Mouse (Mus musculus): Measurements from ENCODE around the gene Gm11127. TPM values are rescaled to one million over a fixed set of nuclear protein-coding genes. Genes with fewer than 3 reads are reported as not detected.

Gene Gm11127
- polyA plus RNA-seq, 1 experiment from 2014 or later: not detected

- ATAC-seq (ENCODE audit: insufficient number of reproducible peaks, insufficient read depth, low FRiP score, low read depth): no peak
Measured at GRCm38 (mm10) chr17:36023710-36024654, 34.2 kb downstream of the Gm11127 start.

GRCm38 (mm10) chr17:36022922-36023321 is 35.2 kb downstream of the Gm11127 start:
- Histone ChIP-seq H3K36me3 (ENCODE audit: control insufficient read depth, insufficient read depth, low read length) (no peaks in the 10 kb centered on the region), H3K9ac (ENCODE audit: low read length) (no peak overlapping the region), H3K9me3 (ENCODE audit: control insufficient read depth, low read length) (no peaks in the 10 kb centered on the region; the same call in 1 of the 2 replicates), H3K4me3 (ENCODE audit: control insufficient read depth in 1 of 2, insufficient read depth in 1 of 2, low read depth in 1 of 2, low read length in 2 of 2) (no peak overlapping the region), H3K4me1 (ENCODE audit: control insufficient read depth in 2 of 2, insufficient read depth in 2 of 2, low read length in 2 of 2) (peaks cover 0 to 6% of the 10 kb centered on the region in 2 experiments; a peak in 2 of 4 replicates), H3K27me3 (ENCODE audit: control insufficient read depth, insufficient read depth, low read length) (no peaks in the 10 kb centered on the region), H3K27ac (replicated peaks in 1 of 2; ENCODE audit: control insufficient read depth in 1 of 2, insufficient read depth in 1 of 2, low read depth in 2 of 2, low read length in 2 of 2) (no peak overlapping the region), H3K4me2 (ENCODE audit: low read length) (no peak overlapping the region)
- 92% methylated on average over 6 of the region's 6 CpGs for WGBS
- no peak for ATAC-seq (ENCODE audit: insufficient number of reproducible peaks, insufficient read depth, low FRiP score, low read depth)

More at GRCm38 (mm10) chr17:36023710-36024654, 34.2 kb downstream of the Gm11127 start:
- Histone ChIP-seq H3K36me3 (ENCODE audit: control insufficient read depth, insufficient read depth, low read length) (no peaks in the 10 kb centered on the region), H3K9ac (ENCODE audit: low read length) (no peak overlapping the region), H3K4me2 (ENCODE audit: low read length) (no peak overlapping the region), H3K4me3 (ENCODE audit: control insufficient read depth in 1 of 2, insufficient read depth in 1 of 2, low read depth in 1 of 2, low read length in 2 of 2) (no peak overlapping the region), H3K27me3 (ENCODE audit: control insufficient read depth, insufficient read depth, low read length) (no peaks in the 10 kb centered on the region), H3K27ac (replicated peaks in 1 of 2; ENCODE audit: control insufficient read depth in 1 of 2, insufficient read depth in 1 of 2, low read depth in 2 of 2, low read length in 2 of 2) (no peak overlapping the region), H3K9me3 (ENCODE audit: control insufficient read depth, low read length) (no peaks in the 10 kb centered on the region; the same call in 1 of the 2 replicates), H3K4me1 (ENCODE audit: control insufficient read depth in 2 of 2, insufficient read depth in 2 of 2, low read length in 2 of 2) (peaks cover 0 to 6% of the 10 kb centered on the region in 2 experiments; a peak in 2 of 4 replicates)
- WGBS: 59% methylated on average over 9 of the region's 9 CpGs

- Histone ChIP-seq H3K9ac (ENCODE audit: low read length) (no peak overlapping the region), H3K4me3 (ENCODE audit: control insufficient read depth in 1 of 2, insufficient read depth in 1 of 2, low read depth in 1 of 2, low read length in 2 of 2) (no peak overlapping the region), H3K9me3 (ENCODE audit: control insufficient read depth, low read length) (no peaks in the 10 kb centered on the region; the same call in 1 of the 2 replicates), H3K27me3 (ENCODE audit: control insufficient read depth, insufficient read depth, low read length) (no peaks in the 10 kb centered on the region), H3K27ac (replicated peaks in 1 of 2; ENCODE audit: control insufficient read depth in 1 of 2, insufficient read depth in 1 of 2, low read depth in 2 of 2, low read length in 2 of 2) (no peak overlapping the region), H3K4me1 (ENCODE audit: control insufficient read depth in 2 of 2, insufficient read depth in 2 of 2, low read length in 2 of 2) (peaks cover 0 to 6% of the 10 kb centered on the region in 2 experiments; a peak in 2 of 4 replicates), H3K4me2 (ENCODE audit: low read length) (no peak overlapping the region), H3K36me3 (ENCODE audit: control insufficient read depth, insufficient read depth, low read length) (no peaks in the 10 kb centered on the region)
- WGBS: 90% methylated on average over 9 of the region's 9 CpGs
- ATAC-seq (ENCODE audit: insufficient number of reproducible peaks, insufficient read depth, low FRiP score, low read depth): no peak
Measured at GRCm38 (mm10) chr17:36022098-36022497, 36.1 kb downstream of the Gm11127 start.

DNA sequence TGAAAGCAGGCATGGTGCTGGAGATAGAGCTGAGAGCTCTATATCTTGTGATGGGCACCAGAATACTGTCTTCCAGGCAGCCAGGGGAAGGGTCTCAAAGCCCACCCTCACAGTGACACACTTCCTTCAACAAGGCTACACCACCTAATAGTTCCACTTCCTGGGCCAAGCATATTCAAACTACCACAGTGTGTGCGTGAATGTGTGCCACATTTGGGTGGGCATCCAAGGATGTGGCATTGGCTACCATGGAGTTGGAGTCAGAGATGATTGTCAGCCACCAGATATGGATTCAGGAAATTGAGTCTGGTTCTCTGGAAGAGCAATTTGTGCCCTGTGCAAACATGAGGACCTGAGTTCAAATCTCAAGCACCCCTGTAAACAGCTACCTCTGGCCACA is 36.9 kb downstream of the Gm11127 start:
- Histone ChIP-seq H3K27ac (replicated peaks in 1 of 2; ENCODE audit: control insufficient read depth in 1 of 2, insufficient read depth in 1 of 2, low read depth in 2 of 2, low read length in 2 of 2) (peak overlapping the region in 1 of 2 experiments; percentile 33; a peak in 1 of 4 replicates), H3K27me3 (ENCODE audit: control insufficient read depth, insufficient read depth, low read length) (no peaks in the 10 kb centered on the region), H3K36me3 (ENCODE audit: control insufficient read depth, insufficient read depth, low read length) (no peaks in the 10 kb centered on the region), H3K4me2 (ENCODE audit: low read length) (peak overlapping the region; percentile 29), H3K9ac (ENCODE audit: low read length) (no peak overlapping the region), H3K4me3 (ENCODE audit: control insufficient read depth in 1 of 2, insufficient read depth in 1 of 2, low read depth in 1 of 2, low read length in 2 of 2) (no peak overlapping the region), H3K4me1 (ENCODE audit: control insufficient read depth in 2 of 2, insufficient read depth in 2 of 2, low read length in 2 of 2) (peaks cover 0 to 6% of the 10 kb centered on the region in 2 experiments; a peak in 2 of 4 replicates), H3K9me3 (ENCODE audit: control insufficient read depth, low read length) (no peaks in the 10 kb centered on the region; the same call in 1 of the 2 replicates)
- no peak for ATAC-seq (ENCODE audit: insufficient number of reproducible peaks, insufficient read depth, low FRiP score, low read depth)
- 84% methylated on average over 1 of the region's 1 CpGs for WGBS

GRCm38 (mm10) chr17:36020191-36021073 is 37.7 kb downstream of the Gm11127 start, which contains the start of gene H2-T24:
Gene H2-T24, minus strand, starts transcription at chr17:36020560.
- WGBS: 26% methylated on average over 15 of the region's 15 CpGs
- no peak within 1 kb of the TSS for H3K9ac ChIP-seq (ENCODE audit: low read length)
- H3K4me1 ChIP-seq (ENCODE audit: control insufficient read depth in 2 of 2, insufficient read depth in 2 of 2, low read length in 2 of 2): peaks cover 0 to 6% of the 10 kb centered on the region in 2 experiments; a peak in 2 of 4 replicates
- H3K27ac ChIP-seq (replicated peaks in 1 of 2; ENCODE audit: control insufficient read depth in 1 of 2, insufficient read depth in 1 of 2, low read depth in 2 of 2, low read length in 2 of 2): peak within 1 kb of the TSS; percentile 33 to 39; a peak in 3 of 4 replicates
- H3K36me3 ChIP-seq (ENCODE audit: control insufficient read depth, insufficient read depth, low read length): no peaks in the 10 kb centered on the region
- no peak for ATAC-seq (ENCODE audit: insufficient number of reproducible peaks, insufficient read depth, low FRiP score, low read depth)
- H3K27me3 ChIP-seq (ENCODE audit: control insufficient read depth, insufficient read depth, low read length): no peaks in the 10 kb centered on the region
- peak within 1 kb of the TSS; percentile 29 for H3K4me2 ChIP-seq (ENCODE audit: low read length)
- no peaks in the 10 kb centered on the region; the same call in 1 of the 2 replicates for H3K9me3 ChIP-seq (ENCODE audit: control insufficient read depth, low read length)
- peak within 1 kb of the TSS; percentile 8 to 16; a peak in 2 of 4 replicates for H3K4me3 ChIP-seq (ENCODE audit: control insufficient read depth in 1 of 2, insufficient read depth in 1 of 2, low read depth in 1 of 2, low read length in 2 of 2)

DNA sequence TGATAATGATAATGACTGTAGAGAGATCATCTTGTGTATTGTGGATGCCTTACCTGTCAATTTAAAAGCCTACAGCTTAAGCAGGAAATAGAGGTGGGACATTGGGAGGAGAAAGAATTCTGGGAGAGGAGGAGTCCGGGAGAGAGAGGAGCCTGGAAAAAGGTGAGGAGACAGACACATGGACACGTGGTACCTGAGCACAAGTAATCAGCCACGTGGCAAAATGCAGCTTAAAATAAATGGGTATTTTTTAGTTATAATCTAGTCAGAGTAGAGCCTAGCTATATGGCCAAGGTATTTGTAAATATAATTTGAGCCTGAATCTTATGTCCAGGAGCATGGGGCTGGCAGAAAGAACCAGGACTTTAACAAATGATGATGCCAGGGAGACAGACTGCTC is 38.7 kb downstream of the Gm11127 start:
- peak overlapping the region; percentile 29; the same call in 1 of the 2 replicates for H3K4me2 ChIP-seq (ENCODE audit: low read length)
- H3K4me3 ChIP-seq (ENCODE audit: control insufficient read depth in 1 of 2, insufficient read depth in 1 of 2, low read depth in 1 of 2, low read length in 2 of 2): no peak overlapping the region
- ATAC-seq (ENCODE audit: insufficient number of reproducible peaks, insufficient read depth, low FRiP score, low read depth): no peak
- peaks cover 0 to 6% of the 10 kb centered on the region in 2 experiments; a peak in 2 of 4 replicates for H3K4me1 ChIP-seq (ENCODE audit: control insufficient read depth in 2 of 2, insufficient read depth in 2 of 2, low read length in 2 of 2)
- WGBS: 68% methylated on average over 3 of the region's 3 CpGs
- no peak overlapping the region for H3K27ac ChIP-seq (replicated peaks in 1 of 2; ENCODE audit: control insufficient read depth in 1 of 2, insufficient read depth in 1 of 2, low read depth in 2 of 2, low read length in 2 of 2)
- no peaks in the 10 kb centered on the region; the same call in 1 of the 2 replicates for H3K9me3 ChIP-seq (ENCODE audit: control insufficient read depth, low read length)
- H3K36me3 ChIP-seq (ENCODE audit: control insufficient read depth, insufficient read depth, low read length): 0 out of 2 replicates have a peak, but pooled peaks cover under 1% of the 10 kb centered on the region
- no peaks in the 10 kb centered on the region for H3K27me3 ChIP-seq (ENCODE audit: control insufficient read depth, insufficient read depth, low read length)
- no peak overlapping the region for H3K9ac ChIP-seq (ENCODE audit: low read length)

GRCm38 (mm10) chr17:36018979-36019378 is 39.2 kb downstream of the Gm11127 start:
- Histone ChIP-seq H3K9me3 (ENCODE audit: control insufficient read depth, low read length) (no peaks in the 10 kb centered on the region; the same call in 1 of the 2 replicates), H3K27ac (replicated peaks in 1 of 2; ENCODE audit: control insufficient read depth in 1 of 2, insufficient read depth in 1 of 2, low read depth in 2 of 2, low read length in 2 of 2) (no peak overlapping the region), H3K36me3 (ENCODE audit: control insufficient read depth, insufficient read depth, low read length) (0 out of 2 replicates have a peak, but pooled peaks cover 5% of the 10 kb centered on the region), H3K4me1 (ENCODE audit: control insufficient read depth in 2 of 2, insufficient read depth in 2 of 2, low read length in 2 of 2) (peaks cover 0 to 4% of the 10 kb centered on the region in 2 experiments; a peak in 2 of 4 replicates), H3K9ac (ENCODE audit: low read length) (no peak overlapping the region), H3K4me2 (ENCODE audit: low read length) (no peak overlapping the region), H3K4me3 (ENCODE audit: control insufficient read depth in 1 of 2, insufficient read depth in 1 of 2, low read depth in 1 of 2, low read length in 2 of 2) (no peak overlapping the region), H3K27me3 (ENCODE audit: control insufficient read depth, insufficient read depth, low read length) (no peaks in the 10 kb centered on the region)
- WGBS: 42% methylated on average over 2 of the region's 2 CpGs
- no peak for ATAC-seq (ENCODE audit: insufficient number of reproducible peaks, insufficient read depth, low FRiP score, low read depth)

All from heart, embryonic 14.5 days (tissue).